Mouse (Mus musculus): ENCODE results near the gene Pbx1. TPM values are rescaled to one million over a fixed set of nuclear protein-coding genes. Genes with fewer than 3 reads are reported as not detected.

Gene Pbx1
- total RNA-seq, 2 experiments from 2014 or later: 117 to 131 TPM

- no peak for DNase-seq
These were observed 361.7 kb downstream of the Pbx1 start for GRCm38 (mm10) chr1:168070273-168070910.

GRCm38 (mm10) chr1:168069740-168070139 lies 362.3 kb downstream of the Pbx1 start:
- no peak for DNase-seq

Measured in adrenal gland, postnatal 10 days (tissue).